Mouse (Mus musculus) ES-Bruce4 (cell line): ENCODE measurements around the gene Tbc1d10c.

Experiments used
- CTCF ChIP-seq: IDR thresholded peaks from one replicate; pipeline ENCODE4 v1.8.1; 2011; ENCODE audit warnings: low read depth, low read length
- POLR2A ChIP-seq: IDR thresholded peaks from one replicate; pipeline ENCODE4 v1.8.1; 2011; ENCODE audit warnings: low read length; ENCODE audit not compliant: insufficient read depth

- TF ChIP-seq POLR2A (no peak), CTCF (no peak)
These were observed 3.1 kb upstream of the Tbc1d10c start for GRCm38 (mm10) chr19:4194021-4194724.
